Mouse (Mus musculus) C2C12 (cell line): ENCODE data around the gene Vps26a. TPM values are rescaled to one million over a fixed set of nuclear protein-coding genes. Genes with fewer than 3 reads are reported as not detected.
"Not testable (repeated sequence)": the region's sequence is repeated elsewhere in the genome, so short reads cannot be mapped to it uniquely, and the experiment has no call there.

Experiments used
- H3K27me3 ChIP-seq: one replicate; pipeline ENCODE4 v1.6.1; 2011; ENCODE audit not compliant: control insufficient read depth, insufficient read depth, insufficient read length
- H3K36me3 ChIP-seq: one replicate; pipeline ENCODE4 v1.6.1; 2011; ENCODE audit not compliant: control insufficient read depth, insufficient read depth
- H3K4me3 ChIP-seq: one replicate; pipeline ENCODE4 v1.5.1; 2011; ENCODE audit warnings: mild to moderate bottlenecking, control low read depth; ENCODE audit not compliant: poor library complexity, insufficient read depth, severe bottlenecking
- H3K79me2 ChIP-seq: one replicate; pipeline ENCODE4 v1.6.1; 2011; ENCODE audit not compliant: control insufficient read depth, insufficient read depth
- H3K79me3 ChIP-seq: one replicate; pipeline ENCODE4 v1.6.1; 2011; ENCODE audit warnings: low read depth, control low read depth
- H3ac ChIP-seq: one replicate; pipeline ENCODE3; 2011; ENCODE audit warnings: low read depth; ENCODE audit not compliant: control insufficient read depth, insufficient read length
- CEBPB ChIP-seq: IDR thresholded peaks from one replicate; pipeline ENCODE4 v1.6.1; 2011; ENCODE audit warnings: low read depth, mild to moderate bottlenecking, control low read depth, moderate library complexity
- CTCF ChIP-seq: IDR thresholded peaks from one replicate; pipeline ENCODE4 v1.5.1; 2011; ENCODE audit not compliant: control insufficient read depth, insufficient read depth, insufficient read length
- FOSL1 ChIP-seq: IDR thresholded peaks from one replicate; pipeline ENCODE4 v1.8.0; 2011; ENCODE audit warnings: mild to moderate bottlenecking, low read length; ENCODE audit not compliant: poor library complexity, insufficient read depth, severe bottlenecking
- MAX ChIP-seq: IDR thresholded peaks from one replicate; pipeline ENCODE4 v1.6.1; 2011; ENCODE audit warnings: mild to moderate bottlenecking, control low read depth
- MYOD1 ChIP-seq: IDR thresholded peaks from one replicate; pipeline ENCODE4 v1.6.1; 2011; ENCODE audit warnings: low read depth; ENCODE audit not compliant: control insufficient read depth, insufficient read length
- MYOG ChIP-seq: IDR thresholded peaks from one replicate; pipeline ENCODE4 v1.6.1; 2011; ENCODE audit not compliant: control insufficient read depth, insufficient read length; ENCODE audit errors: extremely low read depth
- USF1 ChIP-seq: IDR thresholded peaks from one replicate; pipeline ENCODE4 v1.6.1; 2011; ENCODE audit warnings: low read depth, mild to moderate bottlenecking, control low read depth, moderate library complexity
- polyA plus RNA-seq: library from polyadenylated mRNA; unstranded; fragments of >200 nt; fragmentation: generic; extraction: Trizol; gene quantifications from one replicate; pipeline ENCODE4 v1.2.1, GENCODE M21; 2012; ENCODE audit warnings: missing spikeins

Gene Vps26a
- polyA plus RNA-seq, 1 experiment: 22.7 TPM

DNA sequence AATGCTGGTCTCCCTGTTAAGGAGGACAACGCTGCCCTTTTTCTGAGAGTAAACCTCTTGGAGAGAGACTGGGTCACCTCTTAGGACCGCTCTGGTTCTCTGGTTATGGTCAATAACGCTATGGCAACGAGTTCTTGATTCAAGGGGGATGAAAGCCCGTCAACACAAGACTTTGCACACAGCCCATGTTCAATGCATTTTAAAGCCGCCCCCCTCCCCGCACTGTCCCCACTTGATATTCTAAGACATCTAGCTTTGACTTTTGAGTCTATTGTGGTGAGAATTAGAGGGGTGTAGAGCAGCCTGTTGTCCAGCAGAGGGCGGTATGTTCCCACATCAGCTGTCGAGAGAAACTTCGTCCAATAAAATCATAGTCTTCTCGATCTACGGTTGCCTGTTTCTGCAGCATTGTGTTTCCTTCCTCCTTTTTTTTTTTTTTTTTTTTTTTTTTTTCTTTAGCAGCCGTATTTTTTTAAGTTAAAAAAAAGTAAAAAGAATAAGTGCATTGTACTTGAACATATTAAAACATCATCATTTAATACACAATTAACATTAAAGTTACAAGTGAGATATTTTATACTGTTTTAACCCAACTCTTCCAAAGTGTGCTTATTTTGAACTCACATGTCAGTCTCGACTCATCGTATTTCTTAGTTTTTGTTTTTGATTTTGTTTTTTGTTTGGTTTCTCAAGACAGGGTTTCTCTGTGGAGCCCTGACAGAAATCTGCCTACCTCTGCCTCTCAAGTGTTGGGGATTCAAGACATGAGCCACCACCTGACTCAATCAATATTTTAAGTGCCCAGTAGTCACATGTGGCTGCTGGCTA, 13.7 kb upstream of the Vps26a start:
- Histone ChIP-seq H3ac (peak overlapping the region; percentile 31), H3K4me3 (no peak overlapping the region), H3K36me3 (no peaks in the 10 kb centered on the region), H3K27me3 (peaks cover 3% of the 10 kb centered on the region), H3K79me3 (no peaks in the 10 kb centered on the region), H3K79me2 (no peaks in the 10 kb centered on the region)
- TF ChIP-seq MAX (no peak), CTCF (peak; percentile 71)

DNA sequence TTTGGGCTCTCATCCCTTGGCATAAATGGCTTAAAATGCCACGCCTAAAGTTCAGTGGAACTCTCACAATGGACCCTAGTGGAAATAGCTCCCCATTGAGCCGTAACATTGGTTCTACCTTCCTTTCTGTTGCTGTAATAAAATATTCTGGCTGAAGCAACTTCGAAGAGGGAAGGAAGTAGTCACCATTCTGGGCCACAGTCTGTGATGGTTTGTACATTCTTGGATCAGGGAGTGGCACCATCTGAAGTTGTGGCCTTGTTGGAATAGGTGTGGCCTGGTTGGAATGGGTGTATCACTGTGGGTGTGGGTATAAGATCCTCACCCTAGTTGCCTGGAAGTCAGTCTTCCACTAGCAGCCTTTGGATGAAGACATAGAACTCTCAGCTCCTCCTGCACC, 5.1 kb upstream of the Vps26a start:
- not testable (repeated sequence) for H3K79me2 ChIP-seq, H3K79me3 ChIP-seq, H3K4me3 ChIP-seq, H3ac ChIP-seq, H3K27me3 ChIP-seq, H3K36me3 ChIP-seq

DNA sequence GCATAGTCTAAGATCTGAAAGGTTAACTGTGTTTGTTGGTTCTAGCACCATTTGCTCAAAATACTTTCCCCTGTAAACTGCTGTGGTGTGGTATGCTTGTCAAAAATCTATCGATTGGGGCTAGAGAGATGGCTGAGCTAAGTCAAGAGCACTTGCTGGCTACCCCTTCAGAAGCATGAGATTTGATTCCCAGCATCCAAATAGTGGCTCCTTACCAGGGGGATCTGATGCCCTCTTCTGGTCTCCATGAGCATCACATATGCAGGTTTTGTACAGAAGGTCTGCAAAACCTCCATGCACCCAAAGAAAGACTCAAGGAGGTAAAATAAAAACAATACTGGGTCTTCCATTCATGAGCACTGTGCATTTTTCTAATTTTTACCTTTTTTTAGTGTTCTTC, 1.7 kb upstream of the Vps26a start:
- no peak overlapping the region for H3K4me3 ChIP-seq
- no peak for TF ChIP-seq USF1
- peak; percentile 25 for TF ChIP-seq CTCF
- TF ChIP-seq MYOD1: no peak
- H3ac ChIP-seq: no peak overlapping the region
- H3K27me3 ChIP-seq: no peaks in the 10 kb centered on the region
- peaks cover 5% of the 10 kb centered on the region for H3K36me3 ChIP-seq
- H3K79me3 ChIP-seq: peaks cover 27% of the 10 kb centered on the region
- peaks cover 33% of the 10 kb centered on the region for H3K79me2 ChIP-seq

DNA sequence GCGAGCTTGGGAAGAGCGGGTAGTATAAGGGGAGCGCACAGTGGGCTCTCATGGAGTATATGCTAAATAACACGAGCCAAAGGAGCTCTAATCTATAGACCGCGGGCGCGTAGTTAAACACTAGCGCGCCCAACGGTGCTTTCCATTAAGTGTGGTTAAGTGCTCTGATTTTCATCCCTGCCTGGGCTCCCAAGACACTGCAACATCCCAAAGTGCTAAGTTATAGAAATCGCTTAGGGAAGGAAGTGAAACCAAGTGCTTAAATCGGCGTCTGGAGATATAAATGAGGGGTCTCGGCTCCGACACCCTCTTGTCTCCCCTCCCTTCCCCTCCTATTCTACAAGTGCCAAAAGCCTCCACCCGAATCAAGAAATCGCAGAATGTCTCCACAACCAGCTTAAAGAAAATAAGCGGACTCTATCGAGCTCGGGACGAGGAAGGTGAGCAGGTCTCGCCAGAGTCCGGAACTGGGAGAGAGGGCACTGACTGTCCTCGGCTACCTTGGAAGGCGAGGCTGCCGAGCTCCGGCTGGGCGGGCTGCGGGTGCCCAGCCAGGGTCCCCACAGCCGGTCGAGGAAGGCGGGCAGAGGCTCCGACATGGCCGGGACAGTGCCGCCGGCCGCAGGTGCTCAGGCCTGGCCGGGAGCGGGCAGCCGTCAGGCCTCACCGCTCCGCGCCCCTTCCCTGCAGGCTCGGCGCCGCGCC, 575 bp downstream of the Vps26a start:
- peak overlapping the region; percentile 81 for H3ac ChIP-seq
- peak overlapping the region; percentile 94 for H3K4me3 ChIP-seq
- peaks cover 48% of the 10 kb centered on the region for H3K79me3 ChIP-seq
- no peaks in the 10 kb centered on the region for H3K27me3 ChIP-seq
- H3K36me3 ChIP-seq: peaks cover 5% of the 10 kb centered on the region
- H3K79me2 ChIP-seq: peaks cover 55% of the 10 kb centered on the region
- TF ChIP-seq MAX (no peak), FOSL1 (no peak), CEBPB (no peak), USF1 (no peak), MYOG (no peak), CTCF (no peak), MYOD1 (no peak)

DNA sequence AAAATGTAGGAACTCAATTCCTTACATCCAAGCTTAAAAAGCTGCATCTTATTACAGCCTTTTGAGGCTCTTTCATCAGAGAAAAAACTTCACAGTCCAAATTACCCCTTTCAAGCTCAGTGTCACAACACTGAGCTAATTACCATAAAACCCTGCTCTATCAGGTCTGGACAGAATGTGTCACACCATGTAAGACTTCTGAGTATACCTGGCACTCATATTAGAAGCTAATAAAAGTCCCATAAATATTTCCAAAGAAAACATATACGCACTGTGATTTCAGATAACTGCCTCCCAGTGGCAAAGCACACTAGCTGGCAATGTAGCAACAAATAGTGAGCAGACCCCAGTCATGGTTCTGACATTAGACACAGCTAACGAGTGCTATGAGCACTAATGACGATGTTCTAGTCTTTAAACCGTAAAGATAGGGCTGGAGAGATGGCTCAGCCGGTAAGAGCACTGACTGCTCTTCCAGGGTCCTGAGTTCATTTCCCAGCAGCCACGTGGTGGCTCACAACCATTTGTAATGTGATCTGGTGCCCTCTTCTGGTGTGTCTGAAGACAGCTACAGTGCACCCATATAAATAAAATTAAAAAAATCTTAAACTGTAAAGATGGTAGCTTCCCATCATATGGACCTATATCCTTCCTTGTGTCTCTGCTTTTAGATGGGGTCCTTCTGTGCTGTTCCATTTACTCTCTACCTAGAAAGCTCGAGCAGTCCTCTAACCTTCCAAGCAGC, 5.3 kb downstream of the Vps26a start:
- Histone ChIP-seq H3K79me3 (peaks cover 67% of the 10 kb centered on the region), H3ac (no peak overlapping the region), H3K4me3 (no peak overlapping the region), H3K36me3 (peaks cover 18% of the 10 kb centered on the region), H3K27me3 (no peaks in the 10 kb centered on the region), H3K79me2 (peaks cover 100% of the 10 kb centered on the region)
- no peak for TF ChIP-seq CEBPB
- TF ChIP-seq MYOG: no peak
- no peak for TF ChIP-seq CTCF
- no peak for TF ChIP-seq FOSL1
- TF ChIP-seq USF1: no peak
- TF ChIP-seq MYOD1: no peak
- TF ChIP-seq MAX: no peak

DNA sequence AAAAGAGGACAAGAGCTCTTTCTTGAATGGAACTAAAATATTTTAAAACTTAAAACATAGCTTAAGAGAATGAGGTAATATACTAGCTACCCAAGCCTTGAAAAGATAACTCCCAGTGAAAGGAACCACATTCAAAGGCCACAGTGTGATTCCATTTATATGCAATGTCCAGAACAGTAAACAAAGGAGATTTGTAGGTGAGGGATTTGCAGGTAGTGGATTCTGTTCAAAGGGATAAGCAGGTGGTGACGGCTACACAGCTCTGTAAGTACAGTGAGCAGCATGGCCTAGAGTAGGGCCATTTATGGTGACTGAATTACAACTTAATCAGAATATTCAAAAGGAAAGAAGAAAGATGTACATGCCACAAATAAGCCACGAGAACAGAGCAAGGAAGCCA, 9.6 kb downstream of the Vps26a start:
- Histone ChIP-seq H3K27me3 (no peaks in the 10 kb centered on the region), H3K4me3 (no peak overlapping the region), H3ac (no peak overlapping the region), H3K79me3 (peaks cover 28% of the 10 kb centered on the region), H3K36me3 (peaks cover 13% of the 10 kb centered on the region), H3K79me2 (peaks cover 94% of the 10 kb centered on the region)
- no peak for TF ChIP-seq MAX
